Mouse (Mus musculus) liver, embryonic 12.5 days (tissue): Measurements from ENCODE around the gene Kcne1. TPM values are rescaled to one million over a fixed set of nuclear protein-coding genes. Genes with fewer than 3 reads are reported as not detected.

ENCODE experiments used
- ATAC-seq: fragments of 200-750 bp; cut with Nextera tagmentation; 2 replicates; pipeline ENCODE4 v1.8.0; 2017; ENCODE audit warnings: moderate number of reproducible peaks, mild to moderate bottlenecking, moderate library complexity
- H3K27ac ChIP-seq: fragments of 300-500 bp; sonication (generic); 2 replicates; pipeline ENCODE4 v1.5.1; 2016; ENCODE audit warnings: mild to moderate bottlenecking
- H3K27me3 ChIP-seq: fragments of 300-500 bp; sonication (generic); replicated peaks from 2 replicates; pipeline ENCODE4 v1.6.1; 2016; ENCODE audit warnings: mild to moderate bottlenecking, moderate library complexity
- H3K36me3 ChIP-seq: fragments of 300-500 bp; sonication (generic); 2 replicates; pipeline ENCODE4 v1.6.1; 2016; ENCODE audit warnings: mild to moderate bottlenecking, moderate library complexity
- H3K4me1 ChIP-seq: fragments of 300-500 bp; sonication (generic); 2 replicates; pipeline ENCODE4 v1.6.1; 2016
- H3K4me2 ChIP-seq: fragments of 300-500 bp; sonication (generic); 2 replicates; pipeline ENCODE4 v1.6.1; 2016; ENCODE audit warnings: mild to moderate bottlenecking, moderate library complexity
- H3K4me3 ChIP-seq: fragments of 300-500 bp; sonication (generic); 2 replicates; pipeline ENCODE4 v1.5.1; 2016; ENCODE audit warnings: mild to moderate bottlenecking, moderate library complexity
- H3K9ac ChIP-seq: fragments of 300-500 bp; sonication (generic); 2 replicates; pipeline ENCODE4 v1.6.1; 2016; ENCODE audit warnings: mild to moderate bottlenecking, moderate library complexity
- H3K9me3 ChIP-seq: fragments of 300-500 bp; sonication (generic); replicated peaks from 2 replicates; pipeline ENCODE4 v1.6.1; 2016; ENCODE audit warnings: mild to moderate bottlenecking, moderate library complexity
- WGBS: fragments of 180-500 bp; shearing (Covaris S2); methylation state at CpG from one replicate; pipeline ENCODE4 v1.1.7; 2016; ENCODE audit not compliant: insufficient replicate concordance; 5-methylcytosine and 5-hydroxymethylcytosine counted together
- polyA plus RNA-seq: library from polyadenylated mRNA; unstranded; fragments of >200 nt; fragmentation: Nextera tagmentation; extraction: Ambion mirVana; gene quantifications from 2 replicates; pipeline ENCODE4 v1.2.1, GENCODE M21; 2016

Gene Kcne1
- polyA plus RNA-seq, 1 experiment from 2014 or later = not detected

GRCm38 (mm10) chr16:92355366-92355765 is 3.9 kb downstream of the Kcne1 start:
- Histone ChIP-seq H3K27me3 (peaks cover 32% of the 10 kb centered on the region), H3K9ac (no peak overlapping the region), H3K9me3 (no peaks in the 10 kb centered on the region), H3K4me3 (no peak overlapping the region), H3K27ac (no peak overlapping the region), H3K4me1 (peaks cover 19% of the 10 kb centered on the region), H3K4me2 (no peak overlapping the region), H3K36me3 (no peaks in the 10 kb centered on the region)
- WGBS = 39% methylated on average over 5 of the region's 5 CpGs
- no peak for ATAC-seq

- Histone ChIP-seq H3K4me1 (peaks cover 16% of the 10 kb centered on the region), H3K4me2 (no peak overlapping the region), H3K27ac (no peak overlapping the region), H3K9ac (no peak overlapping the region), H3K4me3 (no peak overlapping the region), H3K9me3 (no peaks in the 10 kb centered on the region), H3K36me3 (no peaks in the 10 kb centered on the region), H3K27me3 (peaks cover 26% of the 10 kb centered on the region)
- ATAC-seq = no peak
- 65% methylated on average over 2 of the region's 2 CpGs for WGBS
Measured at GRCm38 (mm10) chr16:92353897-92354296, 5.4 kb downstream of the Kcne1 start.

- H3K9ac ChIP-seq = no peak overlapping the region
- no peaks in the 10 kb centered on the region for H3K9me3 ChIP-seq
- ATAC-seq = no peak
- H3K4me3 ChIP-seq = no peak overlapping the region
- 74% methylated on average over 12 of the region's 12 CpGs for WGBS
- peaks cover 20% of the 10 kb centered on the region for H3K27me3 ChIP-seq
- no peak overlapping the region for H3K4me2 ChIP-seq
- H3K36me3 ChIP-seq = no peaks in the 10 kb centered on the region
- peaks cover 12% of the 10 kb centered on the region for H3K4me1 ChIP-seq
- no peak overlapping the region for H3K27ac ChIP-seq
Measured at GRCm38 (mm10) chr16:92353295-92353694, 6.0 kb downstream of the Kcne1 start.

GRCm38 (mm10) chr16:92348941-92349340 is 10.3 kb downstream of the Kcne1 start:
- WGBS = 74% methylated on average over 12 of the region's 12 CpGs
- no peak overlapping the region for H3K4me2 ChIP-seq
- no peak overlapping the region for H3K27ac ChIP-seq
- H3K9ac ChIP-seq = no peak overlapping the region
- H3K4me1 ChIP-seq = peaks cover 31% of the 10 kb centered on the region
- no peaks in the 10 kb centered on the region for H3K9me3 ChIP-seq
- H3K36me3 ChIP-seq = no peaks in the 10 kb centered on the region
- H3K4me3 ChIP-seq = no peak overlapping the region
- ATAC-seq = no peak
- H3K27me3 ChIP-seq = no peaks in the 10 kb centered on the region; the same call in 1 of the 2 replicates

- H3K27ac ChIP-seq = peak overlapping the region; percentile 51; the same call in 1 of the 2 replicates
- no peaks in the 10 kb centered on the region for H3K36me3 ChIP-seq
- no peak overlapping the region for H3K4me3 ChIP-seq
- H3K27me3 ChIP-seq = no peaks in the 10 kb centered on the region
- 0 out of 2 replicates have a peak, but pooled peaks have one; percentile 21 for ATAC-seq
- H3K4me1 ChIP-seq = peaks cover 41% of the 10 kb centered on the region
- no peaks in the 10 kb centered on the region for H3K9me3 ChIP-seq
- no peak overlapping the region for H3K9ac ChIP-seq
- 67% methylated on average over 13 of the region's 13 CpGs for WGBS
- H3K4me2 ChIP-seq = no peak overlapping the region
Measured at GRCm38 (mm10) chr16:92346297-92346916, 12.9 kb downstream of the Kcne1 start.

- Histone ChIP-seq H3K4me3 (peak overlapping the region; percentile 9; the same call in 1 of the 2 replicates), H3K9ac (peak overlapping the region; percentile 48; the same call in 1 of the 2 replicates), H3K27ac (peak overlapping the region; percentile 62; the same call in 1 of the 2 replicates), H3K36me3 (no peaks in the 10 kb centered on the region), H3K27me3 (no peaks in the 10 kb centered on the region), H3K4me1 (peaks cover 54% of the 10 kb centered on the region), H3K4me2 (peak overlapping the region; percentile 58), H3K9me3 (no peaks in the 10 kb centered on the region)
- peak; percentile 50; the same call in 1 of the 2 replicates for ATAC-seq
- WGBS = 13% methylated on average over 11 of the region's 11 CpGs
Measured at GRCm38 (mm10) chr16:92345177-92345576, 14.1 kb downstream of the Kcne1 start.

- H3K27ac ChIP-seq = peak overlapping the region; percentile 70
- peak overlapping the region; percentile 65 for H3K4me2 ChIP-seq
- 0 out of 2 replicates have a peak overlapping the region, but pooled peaks have one; percentile 3 for H3K9ac ChIP-seq
- H3K27me3 ChIP-seq = peaks cover under 1% of the 10 kb centered on the region
- H3K4me3 ChIP-seq = peak overlapping the region; percentile 45
- no peaks in the 10 kb centered on the region for H3K36me3 ChIP-seq
- WGBS = 23% methylated on average over 27 of the region's 27 CpGs
- peak; percentile 85 for ATAC-seq
- no peaks in the 10 kb centered on the region for H3K9me3 ChIP-seq
- H3K4me1 ChIP-seq = peaks cover 51% of the 10 kb centered on the region
Measured at GRCm38 (mm10) chr16:92340612-92341511, 18.4 kb downstream of the Kcne1 start.

GRCm38 (mm10) chr16:92336280-92336679 is 23.0 kb downstream of the Kcne1 start:
- no peak for ATAC-seq
- peaks cover 20% of the 10 kb centered on the region for H3K4me1 ChIP-seq
- H3K27ac ChIP-seq = no peak overlapping the region
- no peak overlapping the region for H3K9ac ChIP-seq
- no peak overlapping the region for H3K4me2 ChIP-seq
- H3K27me3 ChIP-seq = peaks cover 5% of the 10 kb centered on the region
- no peaks in the 10 kb centered on the region for H3K36me3 ChIP-seq
- no peaks in the 10 kb centered on the region for H3K9me3 ChIP-seq
- 7% methylated on average over 9 of the region's 9 CpGs for WGBS
- no peak overlapping the region for H3K4me3 ChIP-seq

GRCm38 (mm10) chr16:92334600-92334999 is 24.7 kb downstream of the Kcne1 start:
- H3K4me1 ChIP-seq = peaks cover 7% of the 10 kb centered on the region
- no peak for ATAC-seq
- no peak overlapping the region for H3K4me2 ChIP-seq
- no peak overlapping the region for H3K9ac ChIP-seq
- no peaks in the 10 kb centered on the region for H3K9me3 ChIP-seq
- H3K27me3 ChIP-seq = peaks cover 5% of the 10 kb centered on the region
- no peak overlapping the region for H3K4me3 ChIP-seq
- no peaks in the 10 kb centered on the region for H3K36me3 ChIP-seq
- 56% methylated on average over 9 of the region's 9 CpGs for WGBS
- no peak overlapping the region for H3K27ac ChIP-seq

- peaks cover 17% of the 10 kb centered on the region for H3K27me3 ChIP-seq
- H3K27ac ChIP-seq = no peak overlapping the region
- ATAC-seq = 0 out of 2 replicates have a peak, but pooled peaks have one; percentile 32
- H3K9me3 ChIP-seq = no peaks in the 10 kb centered on the region
- no peak overlapping the region for H3K4me2 ChIP-seq
- 46% methylated on average over 5 of the region's 5 CpGs for WGBS
- H3K36me3 ChIP-seq = no peaks in the 10 kb centered on the region
- H3K4me1 ChIP-seq = peaks cover 3% of the 10 kb centered on the region; the same call in 1 of the 2 replicates
- H3K9ac ChIP-seq = no peak overlapping the region
- H3K4me3 ChIP-seq = no peak overlapping the region
Measured at GRCm38 (mm10) chr16:92330966-92331365, 28.3 kb downstream of the Kcne1 start.

- Histone ChIP-seq H3K9ac (no peak overlapping the region), H3K4me1 (peaks cover 3% of the 10 kb centered on the region; the same call in 1 of the 2 replicates), H3K36me3 (no peaks in the 10 kb centered on the region), H3K4me2 (no peak overlapping the region), H3K4me3 (no peak overlapping the region), H3K27ac (no peak overlapping the region), H3K9me3 (no peaks in the 10 kb centered on the region), H3K27me3 (peaks cover 27% of the 10 kb centered on the region)
- no peak for ATAC-seq
- 77% methylated on average over 10 of the region's 10 CpGs for WGBS
Measured at GRCm38 (mm10) chr16:92327911-92328310, 31.4 kb downstream of the Kcne1 start.

GRCm38 (mm10) chr16:92325062-92325406 is 34.2 kb downstream of the Kcne1 start:
- H3K9me3 ChIP-seq = no peaks in the 10 kb centered on the region
- no peak overlapping the region for H3K9ac ChIP-seq
- no peaks in the 10 kb centered on the region for H3K36me3 ChIP-seq
- no peaks in the 10 kb centered on the region for H3K4me1 ChIP-seq
- 55% methylated on average over 1 of the region's 1 CpGs for WGBS
- H3K27me3 ChIP-seq = peaks cover 30% of the 10 kb centered on the region
- H3K4me3 ChIP-seq = no peak overlapping the region
- no peak overlapping the region for H3K4me2 ChIP-seq
- no peak overlapping the region for H3K27ac ChIP-seq
- no peak for ATAC-seq
